Mouse (Mus musculus) fat pad, adult 2 months (tissue): Measurements from ENCODE around the gene Rundc1.
"Not testable (repeated sequence)": the region's sequence is repeated elsewhere in the genome, so short reads cannot be mapped to it uniquely, and the experiment has no call there.

Experiments
- DNase-seq: peaks from one replicate; pipeline ENCODE4 v3.0.0-alpha.2; 2011; ENCODE audit warnings: low read depth, low spot score; ENCODE audit errors: extremely low read depth

Rundc1 gene

DNA sequence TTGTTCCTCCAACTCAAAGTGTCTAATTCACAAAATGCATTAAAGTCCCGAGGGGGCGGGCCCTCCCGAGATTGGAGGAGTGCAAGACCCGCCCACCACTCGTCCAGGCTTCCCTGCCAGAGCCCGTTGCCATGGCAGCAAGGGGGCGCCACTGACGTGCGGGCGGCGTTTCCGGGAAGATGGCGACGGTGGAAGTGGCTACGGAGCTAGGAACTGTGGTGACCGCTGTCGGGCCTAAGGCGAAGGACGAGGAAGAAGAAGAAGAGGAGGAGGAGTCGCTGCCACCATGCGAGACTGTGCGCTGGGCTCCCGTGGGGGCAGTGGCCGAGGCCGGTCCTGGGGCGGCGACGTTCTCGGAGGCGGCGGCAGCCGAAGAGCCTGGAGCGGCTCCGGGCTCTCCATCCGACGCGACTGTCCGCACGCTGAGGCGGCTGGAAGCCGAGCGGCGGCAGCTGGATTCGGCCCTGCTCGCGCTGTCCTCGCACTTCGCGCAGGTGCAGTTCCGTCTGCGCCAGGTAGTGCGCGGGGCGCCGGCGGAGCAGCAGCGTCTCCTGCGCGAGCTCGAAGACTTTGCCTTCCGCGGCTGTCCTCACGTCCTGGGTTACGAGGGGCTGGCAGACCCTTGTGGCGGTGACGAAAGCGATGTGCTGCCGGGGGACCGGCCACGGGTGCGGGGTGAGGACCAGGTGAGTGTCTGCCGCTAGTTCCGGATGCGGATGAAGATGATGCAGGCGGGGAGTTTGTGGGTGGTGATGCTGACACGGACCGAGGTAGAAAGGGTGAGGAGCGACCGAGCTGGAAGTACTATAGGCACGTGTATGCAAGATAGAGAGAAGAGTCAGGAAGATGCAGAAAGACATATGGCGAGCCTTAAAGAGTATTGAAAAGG is at the start of gene Rundc1, which contains the start of gene Ptges3l:
Rundc1 (plus strand) TSS at position 161 of the 889 bp plus-strand sequence.
Ptges3l (minus strand) TSS at position 409 of the 889 bp plus-strand sequence.
- DNase-seq: peak; percentile 50

DNA sequence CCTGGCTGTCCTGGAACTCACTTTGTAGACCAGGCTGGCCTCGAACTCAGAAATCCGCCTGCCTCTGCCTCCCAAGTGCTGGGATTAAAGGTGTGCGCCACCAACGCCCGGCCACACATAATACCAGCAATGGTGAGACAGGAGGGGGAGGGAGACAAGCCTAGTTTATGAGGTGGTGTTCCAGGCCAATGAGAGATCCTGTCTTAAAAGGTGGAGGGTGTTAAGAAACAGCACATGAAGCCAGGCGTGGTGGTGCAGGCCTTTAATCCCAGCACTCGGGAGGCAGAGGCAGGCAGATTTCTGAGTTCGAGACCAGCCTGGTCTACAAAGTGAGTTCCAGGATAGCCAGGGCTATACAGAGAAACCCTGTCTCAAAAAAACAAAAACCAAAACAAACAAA is 46.7 kb upstream of the Rundc1 start:
- not testable (repeated sequence) for DNase-seq

DNA sequence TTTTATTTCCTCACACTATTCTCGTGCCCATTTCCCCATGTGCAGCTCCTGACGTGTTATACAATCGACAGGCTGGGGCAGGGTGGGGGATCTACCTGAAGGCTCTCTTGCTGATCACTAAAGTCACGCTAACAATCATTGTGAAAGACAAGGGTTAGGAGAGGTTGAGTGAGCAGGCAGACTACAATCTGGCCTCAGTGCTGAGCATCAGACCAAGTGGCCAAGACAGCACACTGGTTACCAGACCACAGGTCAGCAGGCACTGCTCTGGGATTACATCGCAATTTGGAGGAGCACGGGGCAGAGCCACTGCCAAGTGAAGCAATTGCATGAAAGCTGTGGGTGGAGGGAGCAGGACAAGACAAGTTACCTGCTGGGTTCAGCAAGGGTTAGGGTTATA is 46.0 kb upstream of the Rundc1 start:
- peak; percentile 99 for DNase-seq

DNA sequence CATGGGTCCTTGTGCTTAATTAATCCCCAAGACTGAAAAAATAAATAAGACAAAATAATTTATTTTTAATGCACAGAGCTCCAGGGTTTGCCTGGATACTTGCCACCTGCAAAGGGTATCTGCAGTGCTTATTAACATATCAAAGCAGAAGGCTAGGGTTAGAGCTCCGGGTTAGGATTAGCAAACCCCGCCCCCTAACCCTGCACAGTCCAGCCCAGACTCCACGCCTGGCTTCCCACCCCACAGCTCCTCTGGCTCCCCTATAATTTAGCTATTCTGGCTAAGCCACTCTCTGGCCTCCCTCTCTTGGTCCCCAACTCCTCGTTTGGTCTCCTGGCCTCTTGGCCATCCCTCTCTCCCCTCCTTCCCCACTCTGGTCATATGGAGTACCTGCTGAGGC is 43.1 kb upstream of the Rundc1 start:
- DNase-seq: no peak

DNA sequence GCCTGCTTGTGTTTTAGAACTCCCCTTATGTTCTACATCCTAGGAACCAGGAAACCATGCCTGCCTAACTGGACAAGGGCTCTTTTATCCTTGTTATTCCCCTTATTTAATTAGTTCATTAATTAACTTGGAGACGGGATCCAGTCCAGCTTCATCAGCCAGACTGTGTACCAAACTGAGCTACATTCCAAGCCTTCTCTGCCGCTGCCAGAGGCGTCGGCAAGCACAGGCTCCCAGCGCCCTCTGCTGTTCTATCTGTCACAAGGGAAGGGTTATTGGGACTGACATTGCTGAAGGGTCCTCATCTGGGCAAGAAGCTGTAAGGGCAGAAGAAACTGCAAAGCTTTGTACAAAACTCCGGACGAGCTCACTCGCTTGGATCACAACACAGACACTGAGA is 29.8 kb upstream of the Rundc1 start:
- no peak for DNase-seq

DNA sequence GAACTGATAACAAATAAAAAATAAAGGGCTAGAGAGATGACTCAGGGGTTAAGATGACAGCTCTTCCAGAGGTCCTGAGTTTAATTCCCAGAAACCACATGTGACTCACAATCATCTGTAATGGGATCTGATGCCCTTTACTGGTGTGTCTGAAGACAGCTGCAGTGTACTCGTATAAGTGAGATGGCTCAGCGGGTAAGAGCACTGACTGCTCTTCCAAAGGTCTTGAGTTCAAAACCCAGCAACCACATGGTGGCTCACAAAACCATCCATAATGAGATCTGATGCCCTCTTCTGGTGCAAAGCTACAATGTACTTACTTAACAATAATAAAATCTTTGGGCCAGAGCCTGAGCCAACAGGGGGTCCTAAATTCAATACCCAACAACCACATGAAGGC is 9.6 kb upstream of the Rundc1 start:
- DNase-seq: no peak

DNA sequence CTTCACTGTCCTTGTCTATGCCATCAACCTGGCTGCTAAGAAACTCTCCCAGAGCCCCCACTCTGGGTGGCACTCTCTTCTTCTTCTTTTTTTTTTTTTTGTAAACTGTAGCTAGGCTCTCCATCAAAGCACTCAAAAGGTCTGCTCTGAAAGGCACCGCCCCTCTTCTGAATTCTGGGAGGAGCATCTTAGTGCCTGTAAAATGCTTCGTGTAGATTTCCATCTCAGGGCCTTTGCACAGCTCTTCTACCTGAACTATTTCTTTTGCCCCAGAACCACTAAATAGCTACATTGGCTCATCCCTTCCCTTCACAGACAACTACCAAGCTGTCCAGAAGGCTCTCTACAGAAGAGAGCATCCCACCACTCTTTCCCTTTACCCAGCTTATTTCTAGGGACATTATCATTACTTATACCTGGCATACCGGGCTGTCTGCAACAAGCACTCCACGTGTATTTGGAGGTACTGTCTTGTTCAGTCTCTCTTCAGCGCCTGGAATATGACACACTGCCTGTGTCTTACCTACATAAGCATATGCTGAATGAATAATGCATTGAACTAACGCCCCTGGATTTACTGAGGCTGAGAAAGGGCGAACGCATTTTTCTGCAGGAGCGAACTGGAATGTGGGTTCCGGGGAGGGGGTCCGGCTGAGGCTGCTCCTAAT is 8.3 kb upstream of the Rundc1 start:
- no peak for DNase-seq

DNA sequence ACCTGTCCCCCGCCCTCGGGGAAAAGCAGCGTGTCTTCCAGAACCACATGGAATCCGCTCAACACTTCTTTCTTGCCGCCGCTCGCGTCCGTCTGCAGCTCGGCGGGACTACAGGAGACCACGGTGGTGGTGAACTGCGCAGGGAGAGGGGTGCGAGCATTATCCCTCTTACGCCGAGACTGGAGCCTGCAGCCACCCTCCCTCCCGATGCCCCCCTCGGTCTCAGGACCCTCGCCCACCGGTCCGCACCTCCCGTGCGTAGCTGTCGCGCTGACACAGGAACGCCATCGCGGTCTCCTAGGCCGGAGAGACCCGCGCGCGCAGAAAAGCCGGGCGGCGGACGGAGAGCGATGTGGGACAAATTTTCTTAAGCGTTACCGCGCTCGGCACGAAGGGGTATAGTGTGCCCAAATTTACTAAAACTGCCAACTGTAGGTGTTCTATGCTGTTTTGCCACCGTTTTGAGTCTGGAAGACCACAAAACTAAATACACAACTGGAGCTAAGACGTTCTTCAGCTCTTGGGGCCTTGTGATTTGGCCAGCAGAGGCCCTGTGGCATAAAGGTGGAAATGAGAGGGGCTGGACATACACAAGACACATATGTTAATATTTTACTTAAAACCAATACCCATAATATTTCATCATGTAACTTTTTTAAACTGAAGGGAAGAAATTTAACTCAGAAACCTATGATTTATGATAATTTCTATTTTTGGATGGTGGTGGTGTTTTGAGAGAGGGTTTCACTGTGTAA is 7.6 kb upstream of the Rundc1 start, which contains the start of gene Aarsd1:
Aarsd1 (minus strand) TSS at position 515 of the 755 bp plus-strand sequence.
- DNase-seq: no peak

DNA sequence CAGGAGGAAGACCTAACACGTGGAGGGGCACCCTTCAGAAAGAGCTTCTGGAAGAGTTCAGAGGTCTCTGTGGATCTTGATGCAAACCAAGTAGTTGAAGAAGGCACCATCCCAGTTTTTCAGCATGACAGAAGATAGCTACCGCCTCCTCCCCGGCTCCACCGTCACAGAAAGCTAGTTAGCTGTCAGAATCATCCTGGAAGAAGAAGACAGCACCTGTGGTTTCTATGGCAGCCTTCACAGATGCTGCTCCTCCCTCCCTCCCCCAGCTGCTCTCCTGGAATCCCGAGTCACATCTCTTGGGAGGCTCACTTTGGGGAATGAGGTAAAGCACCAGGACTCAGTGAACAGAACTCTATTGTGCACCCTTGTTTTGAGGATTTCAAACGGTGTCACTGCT is 5.9 kb upstream of the Rundc1 start:
- no peak for DNase-seq

DNA sequence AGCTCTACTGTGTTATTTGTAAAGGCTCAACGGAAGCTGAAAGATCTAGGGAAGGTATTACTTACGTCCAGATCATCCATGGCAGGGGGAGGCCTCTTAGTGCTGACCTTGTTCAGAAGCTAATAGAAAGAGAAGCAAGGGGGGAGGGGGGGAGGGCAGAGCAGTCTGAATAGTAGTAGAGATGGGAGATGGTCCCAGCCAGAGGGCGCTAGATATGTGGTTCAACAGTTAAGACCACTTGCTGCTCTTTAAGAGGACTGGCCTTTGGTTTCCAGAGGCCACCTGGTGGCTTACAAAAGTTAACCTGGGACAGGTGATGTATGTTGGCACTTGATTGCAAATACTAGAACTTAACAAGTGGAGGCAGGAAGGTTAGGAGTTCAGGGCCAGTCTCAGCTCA is 5.3 kb upstream of the Rundc1 start:
- DNase-seq: no peak

DNA sequence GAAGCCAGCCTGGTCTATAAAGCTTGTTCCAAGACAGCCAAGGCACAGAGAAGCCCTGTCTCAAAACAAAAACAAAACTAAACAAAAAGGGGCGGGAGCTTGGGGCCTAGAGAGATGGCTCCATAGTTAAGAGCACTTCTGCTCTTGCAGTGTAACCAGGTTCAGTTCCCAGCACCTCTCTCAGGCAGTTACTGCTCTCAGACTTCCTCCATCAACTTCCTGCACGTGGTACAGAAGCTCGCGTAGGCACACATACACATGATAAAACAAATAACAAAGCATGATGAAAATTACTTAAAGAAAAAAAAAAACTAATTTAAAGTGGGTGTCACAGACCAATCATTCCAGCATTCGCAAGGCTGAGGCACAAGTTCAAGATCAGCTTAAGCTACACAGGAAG is 4.7 kb upstream of the Rundc1 start:
- no peak for DNase-seq

DNA sequence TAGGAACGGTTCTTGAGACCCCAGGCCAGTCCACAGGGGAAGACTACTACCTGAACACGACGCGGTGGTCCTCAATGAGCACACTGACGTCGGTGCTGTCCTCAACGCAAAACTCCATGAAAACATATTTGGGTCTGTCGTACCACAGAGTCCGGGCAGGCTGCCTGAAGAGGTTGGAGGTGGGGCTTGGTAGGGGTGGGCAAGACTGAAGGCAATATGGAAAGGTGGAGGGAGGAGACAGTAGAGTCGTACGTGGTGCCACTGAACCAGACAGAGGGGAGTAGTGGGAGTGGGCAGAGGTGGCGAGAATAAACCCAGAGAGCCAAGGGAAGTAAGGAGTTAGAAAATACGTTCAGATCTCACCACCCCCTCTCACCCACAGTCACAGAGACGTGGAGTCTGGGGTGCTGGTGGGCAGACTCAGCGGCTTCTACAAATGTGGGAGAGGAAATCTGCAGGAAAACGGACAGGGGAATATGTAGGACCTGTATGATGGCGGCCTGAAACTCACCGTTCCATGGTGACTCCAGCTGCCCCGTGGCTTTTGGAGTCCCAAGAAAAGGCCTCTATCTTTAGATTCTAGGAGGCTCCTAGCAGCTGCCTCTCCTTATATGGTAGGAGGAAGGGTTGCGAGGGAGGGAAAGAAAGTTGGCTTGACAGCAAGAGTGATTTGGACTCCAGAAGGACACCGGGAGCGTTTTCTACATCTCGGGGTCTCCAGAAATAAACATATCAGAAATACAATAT is 607 bp upstream of the Rundc1 start, which contains the start of gene Gm27029:
Gm27029 (minus strand) TSS at position 692 of the 747 bp plus-strand sequence.
- DNase-seq: peak; percentile 45

DNA sequence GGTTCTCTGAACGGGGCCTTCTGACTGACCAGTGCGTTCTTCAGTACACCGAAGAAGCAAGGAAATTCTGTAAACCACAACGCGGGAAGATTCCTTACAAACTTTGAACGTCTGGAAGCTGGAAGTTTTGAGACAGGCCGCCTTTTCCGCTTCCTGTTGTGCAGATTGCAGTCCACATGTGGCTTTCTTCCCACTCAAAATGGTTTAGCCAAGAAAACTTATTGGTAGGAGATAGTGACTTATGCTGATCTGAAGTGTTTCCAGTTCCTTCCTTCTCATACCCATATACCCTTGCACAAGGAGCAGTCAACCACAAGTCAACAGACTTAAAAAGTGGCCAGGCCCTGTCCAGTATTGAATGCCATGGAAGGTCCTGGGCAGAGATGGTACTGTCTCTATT is 1.3 kb downstream of the Rundc1 start:
- DNase-seq: no peak

DNA sequence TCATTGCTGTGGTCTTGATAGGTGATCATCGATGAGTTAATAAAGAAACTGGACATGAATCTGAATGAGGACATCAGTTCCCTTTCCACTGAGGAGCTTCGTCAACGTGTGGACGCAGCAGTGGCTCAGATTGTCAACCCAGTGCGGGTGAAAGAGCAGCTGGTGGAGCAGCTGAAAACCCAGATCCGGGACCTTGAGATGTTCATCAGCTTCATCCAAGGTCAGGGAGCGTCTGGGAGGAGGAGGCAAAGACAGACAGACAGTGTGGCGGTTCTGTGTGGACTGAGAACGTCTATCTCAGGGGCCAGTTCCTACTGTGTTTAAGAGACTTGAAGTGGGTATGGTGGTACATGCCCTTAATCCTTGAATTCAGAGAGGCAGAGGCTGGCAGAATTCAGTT is 6.4 kb downstream of the Rundc1 start:
- no peak for DNase-seq

DNA sequence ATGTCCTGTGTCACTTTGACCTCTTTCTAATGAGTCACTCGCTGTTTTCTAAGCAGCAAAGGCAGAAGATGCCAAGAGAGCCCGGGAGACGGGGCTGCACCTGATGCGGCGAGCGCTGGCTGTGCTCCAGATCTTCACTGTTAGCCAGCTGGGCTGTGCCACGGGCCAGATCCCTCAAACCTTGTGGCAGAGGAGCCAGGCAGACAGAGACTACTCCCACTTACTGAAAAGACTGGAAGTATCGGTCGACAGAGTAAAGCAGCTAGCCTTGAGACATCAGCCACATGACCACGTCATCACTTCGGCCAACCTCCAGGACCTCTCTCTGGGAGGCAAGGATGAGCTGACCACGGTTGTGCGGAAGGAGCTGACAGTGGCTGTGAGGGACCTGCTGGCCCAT is 8.5 kb downstream of the Rundc1 start:
- no peak for DNase-seq

DNA sequence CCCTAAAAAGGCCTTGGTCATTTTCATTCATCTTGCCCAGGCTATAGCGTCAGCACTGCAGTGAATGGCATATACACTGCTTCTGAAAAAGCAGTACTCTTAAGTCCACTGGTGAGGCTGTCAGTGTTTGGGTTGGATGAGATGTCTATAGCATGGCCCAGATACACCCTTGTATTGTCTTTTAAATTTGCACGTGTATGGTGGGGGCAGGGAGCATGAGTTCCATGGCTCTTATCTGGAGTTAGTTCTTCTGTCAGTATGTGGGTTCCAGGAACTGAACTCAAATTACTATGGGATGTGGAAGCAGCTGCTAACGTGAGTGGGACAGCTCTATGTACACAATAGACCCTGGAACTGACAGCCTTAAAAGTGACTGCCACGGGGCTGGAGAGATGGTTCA is 10.9 kb downstream of the Rundc1 start:
- no peak for DNase-seq

DNA sequence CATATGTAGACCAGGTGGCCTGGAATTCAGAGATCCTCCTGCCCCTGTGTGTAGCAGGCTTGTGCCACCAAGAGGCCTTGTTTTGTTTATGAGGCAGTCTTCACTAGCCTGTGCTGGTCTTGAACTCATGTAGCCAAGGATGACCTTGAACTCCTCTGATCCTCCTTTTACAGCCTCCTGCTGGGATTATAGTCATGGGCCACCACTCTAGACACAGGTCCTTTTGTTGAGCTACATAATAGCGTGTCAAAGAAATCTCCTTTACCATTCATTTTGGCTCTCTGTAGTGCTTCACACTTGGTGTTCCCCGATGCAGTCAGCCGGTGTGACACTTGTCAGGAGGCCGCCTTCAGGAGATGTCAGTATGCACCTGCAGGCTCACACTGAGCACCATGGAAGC is 12.0 kb downstream of the Rundc1 start:
- DNase-seq: no peak

DNA sequence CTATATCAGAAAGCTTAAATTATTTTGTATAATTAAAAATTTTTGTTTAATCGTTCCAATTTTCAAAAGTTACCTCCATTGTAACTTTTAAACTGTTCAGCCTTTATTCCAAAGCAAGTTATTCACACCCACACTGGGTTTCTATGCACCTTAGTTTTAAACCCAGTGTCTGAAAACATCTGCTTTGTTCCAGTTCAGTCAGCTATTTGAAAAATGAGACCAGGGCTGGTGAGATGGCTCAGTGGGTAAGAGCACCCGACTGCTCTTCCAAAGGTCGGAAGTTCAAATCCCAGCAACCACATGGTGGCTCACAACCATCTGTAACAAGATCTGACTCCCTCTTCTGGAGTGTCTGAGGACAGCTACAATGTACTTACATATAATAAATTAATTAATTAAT is 13.1 kb downstream of the Rundc1 start:
- not testable (repeated sequence) for DNase-seq

DNA sequence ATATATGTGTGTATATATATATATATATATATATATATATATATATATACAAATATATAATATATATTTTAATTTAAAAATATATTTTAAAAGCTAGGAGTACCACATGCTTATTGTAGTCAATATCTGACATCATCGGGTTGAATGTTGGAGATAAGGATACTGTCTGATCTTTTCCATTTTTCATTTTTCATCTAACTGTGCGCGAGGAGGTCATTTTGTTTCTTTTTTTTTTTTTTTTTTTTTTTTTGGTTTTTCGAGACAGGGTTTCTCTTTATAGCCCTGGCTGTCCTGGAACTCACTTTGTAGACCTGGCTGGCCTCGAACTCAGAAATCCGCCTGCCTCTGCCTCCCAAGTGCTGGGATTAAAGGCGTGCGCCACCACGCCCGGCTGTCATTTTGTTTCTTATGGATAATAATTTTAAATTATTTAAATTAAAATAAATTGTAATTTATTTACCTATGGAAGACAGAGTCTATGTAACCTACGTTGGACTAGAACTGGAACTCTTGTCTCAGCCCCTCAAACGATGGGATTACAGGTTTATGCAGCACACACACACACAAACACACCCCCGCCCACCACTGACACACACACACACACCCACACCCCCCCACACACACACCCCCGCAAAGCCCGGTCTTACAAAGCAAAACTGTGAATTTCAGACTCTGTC is 16.7 kb downstream of the Rundc1 start:
- not testable (repeated sequence) for DNase-seq

DNA sequence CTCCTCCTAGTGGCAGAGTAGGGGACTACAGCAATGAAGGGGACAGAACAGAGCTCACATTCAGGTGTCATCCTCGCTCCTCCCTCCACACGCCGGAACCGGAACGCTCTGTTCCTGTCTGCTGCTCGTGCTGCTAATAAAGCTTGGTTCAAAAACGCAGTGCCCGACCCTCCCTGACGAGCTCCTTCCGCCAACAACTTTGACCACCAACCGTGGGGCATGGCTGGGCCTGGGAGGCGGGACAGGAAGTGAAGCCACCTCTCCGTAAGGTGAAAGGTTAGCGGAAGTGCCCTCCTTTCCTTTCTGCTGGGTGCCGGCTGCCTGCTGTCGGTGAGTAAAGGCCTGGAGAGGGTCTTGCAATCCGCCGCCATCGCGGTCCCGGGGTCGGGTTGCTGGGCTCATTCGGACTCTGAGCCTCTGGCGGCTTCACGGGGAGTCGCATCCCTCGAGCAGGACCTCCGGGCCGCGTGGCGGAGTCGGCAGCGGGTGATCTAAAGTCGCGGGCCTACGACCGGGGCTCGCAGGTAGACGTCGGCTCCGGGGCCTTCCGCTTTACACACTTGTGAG is 17.3 kb downstream of the Rundc1 start, which contains the start of gene Rpl27:
Rpl27 (plus strand) TSS at position 172 of the 567 bp plus-strand sequence.
- peak; percentile 96 for DNase-seq
